Mouse (Mus musculus) kidney, postnatal 14 days (tissue): Measurements from ENCODE around the gene Hck.
A peak's percentile ranks its signal among the peaks of the same experiment; 100 is the strongest.

Experiments used
- DNase-seq: peaks from one replicate; pipeline ENCODE4 v3.0.0; 2022; ENCODE audit warnings: mixed read lengths

Gene Hck

GRCm38 (mm10) chr2:153107046-153107766, 1.1 kb upstream of the Hck start:
- no peak for DNase-seq

- no peak for DNase-seq
Observed at GRCm38 (mm10) chr2:153107802-153108201, 466 bp upstream of the Hck start.

GRCm38 (mm10) chr2:153109596-153109995, 1.3 kb downstream of the Hck start:
- no peak for DNase-seq

- DNase-seq, result no peak
Observed at GRCm38 (mm10) chr2:153111298-153111697, 3.0 kb downstream of the Hck start.

GRCm38 (mm10) chr2:153115679-153116081, 7.4 kb downstream of the Hck start:
- no peak for DNase-seq

GRCm38 (mm10) chr2:153117051-153117486, 8.8 kb downstream of the Hck start:
- DNase-seq, result no peak

GRCm38 (mm10) chr2:153119488-153119887, 11.2 kb downstream of the Hck start:
- no peak for DNase-seq

- DNase-seq, result no peak
Observed at GRCm38 (mm10) chr2:153120126-153120525, 11.9 kb downstream of the Hck start.

- DNase-seq, result no peak
Observed at GRCm38 (mm10) chr2:153121821-153122615, 13.8 kb downstream of the Hck start.

GRCm38 (mm10) chr2:153122701-153123100, 14.4 kb downstream of the Hck start:
- DNase-seq, result no peak

GRCm38 (mm10) chr2:153125875-153126274, 17.6 kb downstream of the Hck start:
- no peak for DNase-seq

GRCm38 (mm10) chr2:153131019-153131418, 22.8 kb downstream of the Hck start:
- peak; percentile 16 for DNase-seq

- peak; percentile 7 for DNase-seq
Observed at GRCm38 (mm10) chr2:153134237-153134636, 26.0 kb downstream of the Hck start.

- DNase-seq, result no peak
Observed at GRCm38 (mm10) chr2:153136211-153136610, 27.9 kb downstream of the Hck start.

GRCm38 (mm10) chr2:153139158-153139557, 30.9 kb downstream of the Hck start:
- no peak for DNase-seq

- DNase-seq, result peak; percentile 28
Observed at GRCm38 (mm10) chr2:153139996-153140613, 31.8 kb downstream of the Hck start.

- DNase-seq, result peak; percentile 58
Observed at GRCm38 (mm10) chr2:153142620-153143199, 34.4 kb downstream of the Hck start.

- no peak for DNase-seq
Observed at GRCm38 (mm10) chr2:153145346-153145745, 37.1 kb downstream of the Hck start.

- DNase-seq, result no peak
Observed at GRCm38 (mm10) chr2:153147236-153147635, 39.0 kb downstream of the Hck start.

- DNase-seq, result peak; percentile 66
Observed at GRCm38 (mm10) chr2:153147715-153148114, 39.4 kb downstream of the Hck start.

- DNase-seq, result no peak
Observed at GRCm38 (mm10) chr2:153149742-153150141, 41.5 kb downstream of the Hck start.

- DNase-seq, result no peak
Observed at GRCm38 (mm10) chr2:153151026-153151425, 42.8 kb downstream of the Hck start.
